Mouse (Mus musculus) embryonic facial prominence, embryonic 15.5 days (tissue): ENCODE results near the gene Desi1. TPM values are rescaled to one million over a fixed set of nuclear protein-coding genes. Genes with fewer than 3 reads are reported as not detected.

Source experiments
- ATAC-seq: fragments of 200-750 bp; cut with Nextera tagmentation; 2 replicates; pipeline ENCODE4 v1.8.0; 2017; ENCODE audit warnings: low read depth, moderate TSS enrichment; ENCODE audit not compliant: insufficient number of reproducible peaks, low FRiP score, low TSS enrichment
- H3K27ac ChIP-seq: fragments of 300-500 bp; sonication (generic); replicated peaks from 2 replicates; pipeline ENCODE4 v1.5.1; 2015; ENCODE audit warnings: mild to moderate bottlenecking, inconsistent platforms
- H3K27me3 ChIP-seq: fragments of 300-500 bp; sonication (generic); 2 replicates; pipeline ENCODE4 v1.6.1; 2015; ENCODE audit warnings: inconsistent platforms
- H3K36me3 ChIP-seq: fragments of 300-500 bp; sonication (generic); 2 replicates; pipeline ENCODE4 v1.6.1; 2015; ENCODE audit warnings: mild to moderate bottlenecking, inconsistent platforms
- H3K4me1 ChIP-seq: fragments of 300-500 bp; sonication (generic); 2 replicates; pipeline ENCODE4 v1.6.1; 2015; ENCODE audit warnings: inconsistent platforms
- H3K4me2 ChIP-seq: fragments of 300-500 bp; sonication (generic); replicated peaks from 2 replicates; pipeline ENCODE4 v1.6.1; 2015; ENCODE audit warnings: mild to moderate bottlenecking, inconsistent platforms
- H3K4me3 ChIP-seq: fragments of 300-500 bp; sonication (generic); replicated peaks from 2 replicates; pipeline ENCODE4 v1.5.1; 2015; ENCODE audit warnings: mild to moderate bottlenecking, inconsistent platforms
- H3K9ac ChIP-seq: fragments of 300-500 bp; sonication (generic); 2 replicates; pipeline ENCODE4 v1.6.1; 2015; ENCODE audit warnings: inconsistent platforms
- H3K9me3 ChIP-seq: fragments of 300-500 bp; sonication (generic); replicated peaks from 2 replicates; pipeline ENCODE4 v1.6.1; 2016; ENCODE audit warnings: inconsistent platforms
- WGBS: fragments of 180-500 bp; shearing (Covaris S2); methylation state at CpG from one replicate; pipeline ENCODE4 v1.1.7; 2015; 5-methylcytosine and 5-hydroxymethylcytosine counted together
- polyA plus RNA-seq: library from polyadenylated mRNA; unstranded; fragments of >200 nt; fragmentation: Nextera tagmentation; extraction: Ambion mirVana; gene quantifications from 2 replicates; pipeline ENCODE4 v1.2.1, GENCODE M21; 2015

Gene Desi1
- polyA plus RNA-seq: 29.3 and 29.8 TPM in 2 replicates

DNA sequence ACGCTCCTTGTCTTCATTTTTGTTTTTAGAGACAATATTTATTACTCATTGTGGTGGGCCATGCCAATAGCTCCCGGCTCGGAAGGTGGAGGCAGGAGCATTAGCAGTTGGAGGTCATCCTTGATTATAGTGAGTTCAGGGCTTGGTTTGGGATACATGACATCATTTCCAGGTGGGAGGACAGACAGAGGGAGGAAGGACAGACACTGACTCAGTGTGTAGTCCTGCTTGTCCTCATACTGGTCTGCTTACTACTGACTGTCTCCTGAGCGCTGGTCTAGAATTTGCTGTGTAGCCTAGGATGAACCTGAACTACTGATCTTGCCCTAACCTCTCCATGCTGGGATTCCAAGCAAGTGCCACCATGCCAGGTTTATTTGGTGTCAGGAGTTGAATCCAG lies at the start of gene Desi1:
Gene Desi1, minus strand, starts transcription at position 101 of the 400 bp plus-strand sequence.
- H3K27me3 ChIP-seq: no peaks in the 10 kb centered on the region
- no peak for ATAC-seq
- H3K9me3 ChIP-seq: no peaks in the 10 kb centered on the region
- no peak within 1 kb of the TSS for H3K4me2 ChIP-seq
- H3K4me3 ChIP-seq: no peak within 1 kb of the TSS
- no peak within 1 kb of the TSS for H3K9ac ChIP-seq
- no peak within 1 kb of the TSS for H3K27ac ChIP-seq
- peaks cover 75% of the 10 kb centered on the region for H3K36me3 ChIP-seq
- WGBS: 93% methylated on average over 4 of the region's 4 CpGs
- no peaks in the 10 kb centered on the region for H3K4me1 ChIP-seq

DNA sequence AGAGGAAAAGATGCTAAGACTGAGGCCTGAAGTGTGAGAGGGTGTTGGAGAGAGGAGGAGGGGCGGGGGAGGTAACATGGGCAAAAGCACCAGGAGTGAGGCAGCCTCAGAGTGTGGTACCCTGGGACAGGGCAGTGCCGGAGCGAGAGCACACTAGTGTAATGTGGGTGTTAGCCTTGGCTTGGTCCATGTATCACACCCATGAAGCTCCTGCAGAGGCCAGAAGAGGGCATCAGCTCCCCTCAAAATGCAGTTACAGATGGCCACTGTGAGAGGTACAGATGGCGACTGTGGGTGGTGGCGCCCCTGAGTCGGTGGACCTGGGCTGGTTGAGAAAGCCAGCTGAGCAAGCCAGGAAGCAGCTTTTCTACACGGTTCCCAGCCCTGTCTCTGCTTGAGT lies 47.5 kb upstream of the Desi1 start:
- H3K4me2 ChIP-seq: no peak overlapping the region
- H3K27me3 ChIP-seq: no peaks in the 10 kb centered on the region
- no peak overlapping the region for H3K4me3 ChIP-seq
- H3K4me1 ChIP-seq: no peaks in the 10 kb centered on the region
- H3K9me3 ChIP-seq: no peaks in the 10 kb centered on the region
- H3K36me3 ChIP-seq: no peaks in the 10 kb centered on the region
- no peak for ATAC-seq
- no peak overlapping the region for H3K9ac ChIP-seq
- 31% methylated on average over 7 of the region's 7 CpGs for WGBS
- no peak overlapping the region for H3K27ac ChIP-seq

DNA sequence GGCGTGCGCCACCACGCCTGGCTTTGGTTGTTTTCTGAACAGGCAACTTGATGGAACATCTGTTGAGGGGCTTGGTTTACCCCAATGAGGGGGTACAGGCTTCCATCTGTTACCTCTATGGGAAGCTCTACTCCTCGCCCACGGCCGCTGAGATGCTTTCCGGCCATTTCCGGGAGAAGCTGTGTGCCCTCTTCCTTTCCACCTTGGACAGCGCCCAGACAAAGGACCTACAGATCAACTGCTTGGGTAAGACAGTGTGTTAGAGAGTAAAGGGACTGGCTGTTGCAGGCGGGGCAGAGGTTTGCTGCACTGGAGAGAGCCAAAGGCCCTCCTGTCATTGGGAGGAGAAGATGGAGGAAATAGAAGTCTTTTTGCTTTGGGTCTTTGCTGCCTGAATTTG lies 46.2 kb upstream of the Desi1 start:
- 45% methylated on average over 10 of the region's 10 CpGs for WGBS

DNA sequence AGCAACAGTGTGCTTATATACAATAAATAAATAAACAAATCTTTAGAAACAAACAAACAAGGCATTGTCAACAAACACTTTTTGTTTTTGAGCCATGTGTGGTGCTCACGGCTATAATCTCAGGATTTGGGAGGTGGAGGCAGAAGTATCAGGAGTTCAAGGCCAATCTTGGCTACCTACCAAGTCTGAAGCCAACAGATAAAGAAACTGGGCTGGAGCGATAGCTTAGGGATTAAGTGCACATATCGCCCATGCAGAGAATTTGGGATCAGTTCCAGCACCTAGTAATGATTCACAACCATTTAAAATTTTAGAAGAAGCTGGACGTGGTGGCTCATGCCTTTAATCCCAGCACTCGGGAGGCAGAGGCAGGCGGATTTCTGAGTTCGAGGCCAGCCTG lies 39.8 kb upstream of the Desi1 start:
- H3K27ac ChIP-seq: no peak overlapping the region
- H3K36me3 ChIP-seq: no peaks in the 10 kb centered on the region
- WGBS: 84% methylated on average over 7 of the region's 7 CpGs

More for the DNA sequence above, 46.2 kb upstream of the Desi1 start:
- Histone ChIP-seq H3K9me3 (no peaks in the 10 kb centered on the region), H3K27ac (no peak overlapping the region), H3K27me3 (no peaks in the 10 kb centered on the region), H3K36me3 (no peaks in the 10 kb centered on the region), H3K4me3 (no peak overlapping the region), H3K9ac (no peak overlapping the region), H3K4me2 (no peak overlapping the region), H3K4me1 (no peaks in the 10 kb centered on the region)
- no peak for ATAC-seq

DNA sequence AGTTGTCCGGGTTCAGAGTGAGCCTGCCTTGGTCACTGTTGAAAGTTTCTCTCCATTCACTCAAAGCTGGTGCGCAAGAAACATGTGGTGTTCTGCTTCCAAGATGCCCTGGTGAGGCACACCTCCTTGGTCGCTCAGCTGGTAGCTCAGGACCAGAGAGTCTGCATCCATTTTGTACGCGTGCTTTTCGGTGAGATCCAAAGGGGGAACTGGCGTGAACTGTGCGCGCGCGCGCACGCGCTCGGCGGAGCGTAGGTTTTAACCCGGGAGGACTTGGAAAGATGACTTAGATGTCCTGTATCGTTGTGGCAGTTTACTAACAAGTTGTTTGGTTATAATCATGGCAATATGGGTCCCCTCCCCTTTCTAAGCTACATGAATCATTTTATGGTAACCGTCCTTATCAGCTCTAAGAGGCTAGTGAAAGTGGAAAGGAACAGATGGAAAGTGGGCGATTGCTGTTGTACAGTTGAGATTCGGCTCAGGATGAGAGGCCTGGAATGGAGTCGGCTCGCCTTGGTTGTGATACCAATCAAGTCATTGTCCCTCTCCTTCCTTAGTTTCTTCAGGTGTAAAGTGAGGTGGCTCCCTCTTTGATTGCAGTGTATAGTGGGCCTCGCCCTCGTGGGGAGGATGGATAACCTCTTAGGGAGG lies 38.3 kb upstream of the Desi1 start:
- peaks cover 4% of the 10 kb centered on the region for H3K4me1 ChIP-seq
- no peak overlapping the region for H3K27ac ChIP-seq
- H3K9me3 ChIP-seq: no peaks in the 10 kb centered on the region
- H3K4me2 ChIP-seq: no peak overlapping the region
- no peak overlapping the region for H3K4me3 ChIP-seq
- no peak for ATAC-seq
- 91% methylated on average over 26 of the region's 26 CpGs for WGBS
- peaks cover 29% of the 10 kb centered on the region for H3K27me3 ChIP-seq
- H3K36me3 ChIP-seq: no peaks in the 10 kb centered on the region
- no peak overlapping the region for H3K9ac ChIP-seq

More for the DNA sequence above, 39.8 kb upstream of the Desi1 start:
- H3K9ac ChIP-seq: no peak overlapping the region
- no peaks in the 10 kb centered on the region for H3K9me3 ChIP-seq
- no peak overlapping the region for H3K4me2 ChIP-seq
- H3K4me3 ChIP-seq: no peak overlapping the region
- no peak for ATAC-seq
- peaks cover 28% of the 10 kb centered on the region for H3K27me3 ChIP-seq
- peaks cover 4% of the 10 kb centered on the region for H3K4me1 ChIP-seq

DNA sequence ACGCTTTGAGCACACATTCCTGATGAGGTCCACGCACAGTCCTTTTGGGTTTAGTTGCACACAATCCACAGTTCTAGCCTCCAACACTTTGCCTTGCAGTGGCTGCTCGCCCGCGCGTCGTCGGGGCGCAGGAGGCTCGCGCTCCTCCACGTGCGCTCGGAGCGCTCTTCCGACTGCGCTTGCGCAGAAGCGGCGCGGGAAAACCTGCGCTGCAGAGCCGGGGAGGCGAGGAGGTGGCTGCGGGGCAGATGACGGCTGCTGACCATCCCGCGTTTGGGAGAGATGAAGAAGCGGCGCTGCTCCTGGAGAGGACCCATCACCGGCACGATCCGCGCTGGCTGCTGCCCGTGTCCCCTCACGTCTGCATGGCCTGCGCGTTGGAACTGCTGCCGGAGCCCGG lies 36.2 kb upstream of the Desi1 start, which contains the start of gene Mei1:
Gene Mei1, plus strand, starts transcription at position 99 of the 400 bp plus-strand sequence.
- H3K9ac ChIP-seq: no peak within 1 kb of the TSS
- peak within 1 kb of the TSS; percentile 32; the same call in 1 of the 2 replicates for H3K4me2 ChIP-seq
- no peaks in the 10 kb centered on the region for H3K36me3 ChIP-seq
- peaks cover 29% of the 10 kb centered on the region for H3K27me3 ChIP-seq
- 19% methylated on average over 40 of the region's 40 CpGs for WGBS
- H3K4me3 ChIP-seq: peak within 1 kb of the TSS; percentile 13
- H3K9me3 ChIP-seq: no peaks in the 10 kb centered on the region
- no peak for ATAC-seq
- no peak within 1 kb of the TSS for H3K27ac ChIP-seq
- H3K4me1 ChIP-seq: peaks cover 4% of the 10 kb centered on the region

DNA sequence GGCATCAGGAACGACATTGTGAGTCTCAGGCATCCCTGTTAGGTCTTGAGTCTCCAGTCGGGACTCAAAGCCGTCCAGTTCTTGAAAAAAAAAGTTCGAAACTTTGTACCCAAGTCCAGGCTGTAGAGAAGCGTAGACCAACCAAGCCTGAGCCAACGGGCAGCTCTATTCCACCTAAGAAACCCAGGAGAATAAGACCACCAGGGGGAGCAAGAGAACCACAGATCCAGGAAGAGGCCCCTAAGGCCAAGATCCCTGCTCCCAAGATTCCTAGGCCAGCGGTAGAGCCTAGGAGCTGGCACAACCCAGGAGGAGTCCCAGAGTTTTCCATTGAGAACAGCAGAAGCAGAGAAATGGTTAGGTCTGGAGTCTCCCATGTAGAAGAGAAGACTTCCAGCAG lies 31.8 kb upstream of the Desi1 start:
- Histone ChIP-seq H3K9me3 (no peaks in the 10 kb centered on the region), H3K27ac (no peak overlapping the region), H3K4me3 (no peak overlapping the region), H3K4me2 (no peak overlapping the region), H3K27me3 (peaks cover 30% of the 10 kb centered on the region), H3K36me3 (no peaks in the 10 kb centered on the region), H3K9ac (no peak overlapping the region), H3K4me1 (peaks cover 12% of the 10 kb centered on the region)
- ATAC-seq: no peak
- WGBS: 17% methylated on average over 7 of the region's 7 CpGs

DNA sequence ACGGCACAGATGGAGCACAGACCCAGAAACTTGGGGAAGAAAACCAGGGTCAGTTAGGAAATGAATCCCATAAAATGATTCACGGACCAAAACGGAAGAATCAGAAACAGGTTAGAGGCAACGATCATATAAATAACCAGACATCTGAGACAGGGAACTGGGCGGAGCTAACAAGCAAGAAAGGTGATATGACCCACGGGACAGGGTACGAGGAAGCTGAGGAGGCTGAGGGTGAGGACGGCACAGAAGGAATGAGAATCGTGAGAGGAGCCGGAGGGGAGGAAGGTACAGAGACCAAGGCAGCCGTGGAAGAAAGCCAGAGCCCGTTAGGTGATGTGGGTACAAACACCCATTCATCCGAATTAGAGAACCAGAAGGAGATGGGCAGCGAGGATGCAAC lies 30.2 kb upstream of the Desi1 start:
- Histone ChIP-seq H3K36me3 (no peaks in the 10 kb centered on the region), H3K4me1 (0 out of 2 replicates have a peak, but pooled peaks cover 9% of the 10 kb centered on the region), H3K4me2 (no peak overlapping the region), H3K9ac (no peak overlapping the region), H3K4me3 (no peak overlapping the region), H3K27me3 (peaks cover 14% of the 10 kb centered on the region), H3K9me3 (no peaks in the 10 kb centered on the region), H3K27ac (no peak overlapping the region)
- ATAC-seq: no peak
- WGBS: 19% methylated on average over 14 of the region's 14 CpGs

DNA sequence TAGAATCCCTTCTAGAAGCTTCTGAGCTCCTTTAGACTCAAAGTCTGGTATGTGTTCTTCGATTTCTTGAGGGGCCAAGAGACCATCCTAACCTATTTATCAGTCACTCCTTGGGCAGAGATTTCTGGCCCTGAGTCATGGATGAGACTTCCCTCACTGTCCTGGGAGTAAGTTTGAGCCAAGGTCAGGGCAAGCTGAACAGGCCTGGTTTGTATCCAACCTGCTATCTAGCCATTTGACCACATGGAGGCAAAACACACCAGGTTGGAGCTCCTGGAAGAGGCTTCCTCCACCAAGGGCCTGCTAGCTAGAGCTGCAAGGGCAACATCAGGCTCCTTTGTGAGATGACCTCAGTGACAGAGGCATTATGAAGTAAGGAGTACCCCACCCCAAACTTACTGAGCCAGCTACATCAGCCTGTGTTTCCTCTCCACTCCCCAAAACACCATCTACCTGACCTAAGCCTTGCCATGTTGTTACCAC lies 25.1 kb upstream of the Desi1 start, which contains the start of gene 4930407I10Rik:
Gene 4930407I10Rik, plus strand, starts transcription at position 433 of the 483 bp plus-strand sequence.
- H3K4me2 ChIP-seq: no peak within 1 kb of the TSS
- H3K4me3 ChIP-seq: no peak within 1 kb of the TSS
- ATAC-seq: no peak
- H3K36me3 ChIP-seq: no peaks in the 10 kb centered on the region
- no peaks in the 10 kb centered on the region for H3K9me3 ChIP-seq
- H3K9ac ChIP-seq: no peak within 1 kb of the TSS
- no peaks in the 10 kb centered on the region; the same call in 1 of the 2 replicates for H3K27me3 ChIP-seq
- no peak within 1 kb of the TSS for H3K27ac ChIP-seq
- 78% methylated on average over 1 of the region's 1 CpGs for WGBS
- 0 out of 2 replicates have a peak, but pooled peaks cover 4% of the 10 kb centered on the region for H3K4me1 ChIP-seq

DNA sequence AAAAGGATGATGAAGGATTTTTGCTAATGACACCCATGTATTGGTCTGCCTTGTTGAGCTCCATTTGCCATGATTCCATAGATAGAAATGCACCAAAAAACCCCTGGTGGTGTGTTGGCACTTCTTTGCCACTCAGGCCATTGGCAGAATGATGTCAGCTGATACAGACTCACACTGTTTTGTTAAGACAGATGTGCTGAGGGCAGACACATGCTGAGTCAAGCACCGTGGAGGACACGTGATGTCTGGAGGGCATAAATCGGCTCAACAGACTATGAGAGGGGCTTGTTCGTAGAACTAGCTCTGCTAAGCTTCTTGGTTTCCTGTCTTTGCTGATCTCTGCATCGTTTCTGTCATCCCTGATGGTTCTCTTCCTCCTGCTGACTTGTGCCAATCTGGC lies 18.9 kb upstream of the Desi1 start:
- 38% methylated on average over 5 of the region's 5 CpGs for WGBS
- Histone ChIP-seq H3K9me3 (no peaks in the 10 kb centered on the region), H3K36me3 (no peaks in the 10 kb centered on the region), H3K4me1 (peaks cover 4% of the 10 kb centered on the region; the same call in 1 of the 2 replicates), H3K4me3 (no peak overlapping the region), H3K9ac (no peak overlapping the region), H3K27me3 (no peaks in the 10 kb centered on the region), H3K27ac (no peak overlapping the region), H3K4me2 (no peak overlapping the region)
- ATAC-seq: no peak

DNA sequence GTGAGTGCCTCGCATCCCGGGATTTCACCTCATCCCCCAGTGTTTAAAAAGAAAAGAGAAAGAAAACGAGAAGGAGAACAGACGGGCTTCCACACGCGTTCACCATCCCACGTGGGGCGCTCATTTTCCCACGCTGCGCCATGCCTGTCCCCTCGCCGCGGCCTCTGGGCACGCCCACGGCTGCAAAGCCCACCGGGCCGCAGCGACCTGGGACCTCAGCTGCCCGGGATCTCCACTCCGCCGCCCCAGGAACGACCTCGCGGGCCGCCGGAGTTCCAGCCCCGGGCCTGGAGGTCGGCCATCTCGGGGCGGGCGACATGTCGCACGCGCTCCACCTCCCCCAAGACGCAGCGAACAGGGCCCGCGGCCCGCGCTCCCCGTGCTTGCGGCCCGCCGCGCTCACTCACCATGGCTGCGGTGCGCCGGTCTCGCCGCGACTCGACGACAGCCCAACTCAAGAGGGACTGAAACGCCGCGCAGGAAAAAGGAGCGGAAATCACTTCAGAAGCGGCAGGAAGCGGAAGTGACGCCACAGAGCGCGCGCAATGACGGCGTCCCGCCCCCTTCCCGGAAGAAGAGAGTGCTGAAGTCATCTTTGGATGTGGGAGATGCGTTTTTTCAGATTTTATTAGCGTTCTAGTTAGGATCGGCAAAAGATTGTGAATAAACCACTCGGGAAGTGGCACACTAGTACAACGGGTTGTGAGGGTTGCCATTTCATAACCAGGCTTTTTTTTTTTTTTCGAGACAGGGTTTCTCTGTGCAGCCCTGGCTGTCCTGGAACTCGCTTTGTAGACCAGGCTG lies 13.6 kb upstream of the Desi1 start, which contains the start of gene Snu13:
Gene Snu13, minus strand, starts transcription at position 519 of the 804 bp plus-strand sequence.
- under 1% methylated on average over 74 of the region's 74 CpGs for WGBS
- H3K36me3 ChIP-seq: peaks cover 17% of the 10 kb centered on the region
- no peaks in the 10 kb centered on the region for H3K27me3 ChIP-seq
- peak within 1 kb of the TSS; percentile 83 for H3K4me2 ChIP-seq
- peak within 1 kb of the TSS; percentile 91 for H3K27ac ChIP-seq
- peak; percentile 80 for ATAC-seq
- H3K4me1 ChIP-seq: peaks cover 21% of the 10 kb centered on the region
- H3K9me3 ChIP-seq: no peaks in the 10 kb centered on the region
- peak within 1 kb of the TSS; percentile 99 for H3K9ac ChIP-seq
- peak within 1 kb of the TSS; percentile 100 for H3K4me3 ChIP-seq
